Mouse (Mus musculus) kidney, embryonic 16.5 days (tissue): ENCODE data around the gene Ripply1. TPM values are rescaled to one million over a fixed set of nuclear protein-coding genes. Genes with fewer than 3 reads are reported as not detected.

Experiments used
- ATAC-seq: fragments of 200-750 bp; cut with Nextera tagmentation; 2 replicates; pipeline ENCODE4 v1.8.0; 2017; ENCODE audit warnings: moderate TSS enrichment; ENCODE audit not compliant: low FRiP score, low TSS enrichment
- H3K27ac ChIP-seq: fragments of 300-500 bp; sonication (generic); 2 replicates; pipeline ENCODE4 v1.5.1; 2014; ENCODE audit warnings: low read length
- H3K27me3 ChIP-seq: fragments of 300-500 bp; sonication (generic); 2 replicates; pipeline ENCODE4 v1.6.1; 2014; ENCODE audit warnings: low read length, control low read depth, mixed read lengths; ENCODE audit not compliant: insufficient read depth
- H3K36me3 ChIP-seq: fragments of 300-500 bp; sonication (generic); 2 replicates; pipeline ENCODE4 v1.6.1; 2014; ENCODE audit warnings: low read length, control low read depth, mixed read lengths; ENCODE audit not compliant: insufficient read depth
- H3K4me1 ChIP-seq: fragments of 300-500 bp; sonication (generic); 2 replicates; pipeline ENCODE4 v1.6.1; 2014; ENCODE audit warnings: low read length, control low read depth, mixed read lengths; ENCODE audit not compliant: insufficient read depth
- H3K4me2 ChIP-seq: fragments of 300-500 bp; sonication (generic); replicated peaks from 2 replicates; pipeline ENCODE4 v1.6.1; 2014; ENCODE audit warnings: low read depth, low read length
- H3K4me3 ChIP-seq: fragments of 300-500 bp; sonication (generic); 2 replicates; pipeline ENCODE4 v1.5.1; 2014; ENCODE audit warnings: mild to moderate bottlenecking, low read length
- H3K9ac ChIP-seq: fragments of 300-500 bp; sonication (generic); replicated peaks from 2 replicates; pipeline ENCODE4 v1.6.1; 2014; ENCODE audit warnings: low read length
- H3K9me3 ChIP-seq: fragments of 300-500 bp; sonication (generic); 2 replicates; pipeline ENCODE4 v1.6.1; 2016; ENCODE audit warnings: low read length, control low read depth
- WGBS: fragments of 180-500 bp; shearing (Covaris S2); extraction: QIAGEN DNeasy Blood & Tissue Kit; methylation state at CpG from one replicate; pipeline ENCODE4 v1.1.7; 2014; 5-methylcytosine and 5-hydroxymethylcytosine counted together
- polyA plus RNA-seq: library from polyadenylated mRNA; unstranded; fragments of >200 nt; fragmentation: Nextera tagmentation; extraction: Ambion mirVana; gene quantifications from 2 replicates; pipeline ENCODE4 v1.2.1, GENCODE M21; 2015

Ripply1 gene
- polyA plus RNA-seq, 1 experiment from 2014 or later, result not detected

- peak; percentile 74 for ATAC-seq
- H3K36me3 ChIP-seq, result no peaks in the 10 kb centered on the region
- WGBS, result 52% methylated on average over 4 of the region's 4 CpGs
- H3K9ac ChIP-seq, result no peak overlapping the region
- no peak overlapping the region for H3K4me2 ChIP-seq
- no peaks in the 10 kb centered on the region for H3K9me3 ChIP-seq
- no peak overlapping the region for H3K4me3 ChIP-seq
- H3K27ac ChIP-seq, result peak overlapping the region; percentile 69
- no peaks in the 10 kb centered on the region for H3K4me1 ChIP-seq
- H3K27me3 ChIP-seq, result peaks cover 15% of the 10 kb centered on the region; the same call in 1 of the 2 replicates
Observed at GRCm38 (mm10) chrX:139808085-139808484, 25.9 kb upstream of the Ripply1 start.

GRCm38 (mm10) chrX:139807391-139807790 lies 25.2 kb upstream of the Ripply1 start:
- Histone ChIP-seq H3K4me2 (no peak overlapping the region), H3K27me3 (peaks cover 15% of the 10 kb centered on the region; the same call in 1 of the 2 replicates), H3K9ac (no peak overlapping the region), H3K36me3 (no peaks in the 10 kb centered on the region), H3K9me3 (no peaks in the 10 kb centered on the region), H3K27ac (peak overlapping the region; percentile 69), H3K4me1 (no peaks in the 10 kb centered on the region), H3K4me3 (no peak overlapping the region)
- ATAC-seq, result no peak
- WGBS, result 76% methylated on average over 2 of the region's 2 CpGs

- no peaks in the 10 kb centered on the region for H3K9me3 ChIP-seq
- WGBS, result 71% methylated on average over 4 of the region's 4 CpGs
- H3K27me3 ChIP-seq, result peaks cover 18% of the 10 kb centered on the region
- no peaks in the 10 kb centered on the region for H3K36me3 ChIP-seq
- H3K4me2 ChIP-seq, result no peak overlapping the region
- H3K9ac ChIP-seq, result no peak overlapping the region
- H3K4me3 ChIP-seq, result no peak overlapping the region
- peak; percentile 64 for ATAC-seq
- no peaks in the 10 kb centered on the region for H3K4me1 ChIP-seq
- no peak overlapping the region for H3K27ac ChIP-seq
Observed at GRCm38 (mm10) chrX:139805918-139806317, 23.8 kb upstream of the Ripply1 start.

- WGBS, result 73% methylated on average over 2 of the region's 2 CpGs
- Histone ChIP-seq H3K4me2 (no peak overlapping the region), H3K4me3 (no peak overlapping the region), H3K27ac (no peak overlapping the region), H3K4me1 (no peaks in the 10 kb centered on the region), H3K27me3 (peaks cover 8% of the 10 kb centered on the region), H3K9ac (no peak overlapping the region), H3K36me3 (no peaks in the 10 kb centered on the region), H3K9me3 (no peaks in the 10 kb centered on the region)
- no peak for ATAC-seq
Observed at GRCm38 (mm10) chrX:139803028-139803427, 20.9 kb upstream of the Ripply1 start.

- no peak within 1 kb of the TSS for H3K9ac ChIP-seq
Observed at GRCm38 (mm10) chrX:139800406-139800878, 18.3 kb upstream of the Ripply1 start, which contains the start of gene Cldn2. Gene Cldn2, plus strand, starts transcription at chrX:139800828.

GRCm38 (mm10) chrX:139799953-139800352 lies 17.8 kb upstream of the Ripply1 start:
- Histone ChIP-seq H3K9ac (no peak overlapping the region), H3K9me3 (no peaks in the 10 kb centered on the region), H3K4me3 (no peak overlapping the region), H3K36me3 (no peaks in the 10 kb centered on the region), H3K27me3 (peaks cover 14% of the 10 kb centered on the region), H3K27ac (no peak overlapping the region), H3K4me2 (no peak overlapping the region), H3K4me1 (no peaks in the 10 kb centered on the region)
- WGBS, result 78% methylated on average over 3 of the region's 3 CpGs
- peak; percentile 78 for ATAC-seq

More at GRCm38 (mm10) chrX:139800406-139800878, 18.3 kb upstream of the Ripply1 start, which contains the start of gene Cldn2:
- WGBS, result 70% methylated on average over 8 of the region's 8 CpGs
- no peak for ATAC-seq
- Histone ChIP-seq H3K4me3 (no peak within 1 kb of the TSS), H3K4me1 (no peaks in the 10 kb centered on the region), H3K9me3 (no peaks in the 10 kb centered on the region), H3K4me2 (no peak within 1 kb of the TSS), H3K27me3 (peaks cover 12% of the 10 kb centered on the region), H3K36me3 (no peaks in the 10 kb centered on the region), H3K27ac (no peak within 1 kb of the TSS)

GRCm38 (mm10) chrX:139797875-139798274 lies 15.7 kb upstream of the Ripply1 start:
- H3K27me3 ChIP-seq, result peaks cover 16% of the 10 kb centered on the region
- 0 out of 2 replicates have a peak, but pooled peaks have one; percentile 12 for ATAC-seq
- H3K9me3 ChIP-seq, result no peaks in the 10 kb centered on the region
- no peak overlapping the region for H3K4me3 ChIP-seq
- H3K4me1 ChIP-seq, result no peaks in the 10 kb centered on the region
- no peak overlapping the region for H3K9ac ChIP-seq
- H3K27ac ChIP-seq, result no peak overlapping the region
- H3K36me3 ChIP-seq, result no peaks in the 10 kb centered on the region
- H3K4me2 ChIP-seq, result no peak overlapping the region
- WGBS, result 73% methylated on average over 9 of the region's 9 CpGs

GRCm38 (mm10) chrX:139796037-139796436 lies 13.9 kb upstream of the Ripply1 start:
- H3K36me3 ChIP-seq, result no peaks in the 10 kb centered on the region
- no peak overlapping the region for H3K4me3 ChIP-seq
- H3K27me3 ChIP-seq, result peaks cover 13% of the 10 kb centered on the region
- no peak overlapping the region for H3K27ac ChIP-seq
- H3K9me3 ChIP-seq, result no peaks in the 10 kb centered on the region
- WGBS, result 92% methylated on average over 6 of the region's 6 CpGs
- no peaks in the 10 kb centered on the region for H3K4me1 ChIP-seq
- no peak overlapping the region for H3K4me2 ChIP-seq
- H3K9ac ChIP-seq, result no peak overlapping the region
- no peak for ATAC-seq

GRCm38 (mm10) chrX:139794072-139794845 lies 12.1 kb upstream of the Ripply1 start:
- H3K4me2 ChIP-seq, result no peak overlapping the region
- no peak for ATAC-seq
- H3K9me3 ChIP-seq, result no peaks in the 10 kb centered on the region
- no peaks in the 10 kb centered on the region for H3K4me1 ChIP-seq
- H3K36me3 ChIP-seq, result no peaks in the 10 kb centered on the region
- 86% methylated on average over 7 of the region's 7 CpGs for WGBS
- H3K27ac ChIP-seq, result no peak overlapping the region
- H3K4me3 ChIP-seq, result no peak overlapping the region
- H3K27me3 ChIP-seq, result peaks cover 11% of the 10 kb centered on the region; the same call in 1 of the 2 replicates
- H3K9ac ChIP-seq, result no peak overlapping the region

- Histone ChIP-seq H3K27ac (no peak overlapping the region), H3K9me3 (no peaks in the 10 kb centered on the region), H3K9ac (no peak overlapping the region), H3K27me3 (peaks cover 4% of the 10 kb centered on the region; the same call in 1 of the 2 replicates), H3K4me2 (no peak overlapping the region), H3K4me1 (no peaks in the 10 kb centered on the region), H3K36me3 (no peaks in the 10 kb centered on the region), H3K4me3 (no peak overlapping the region)
- ATAC-seq, result peak; percentile 83
- 59% methylated on average over 1 of the region's 1 CpGs for whole genome bisulfite sequencing
Observed at GRCm38 (mm10) chrX:139785764-139786163, 3.6 kb upstream of the Ripply1 start.
